Mouse (Mus musculus) layer of hippocampus, adult 2 months (tissue): ENCODE measurements at regions not wholly inside any gene's neighbourhood (a gene's known extent, or its start where the extent isn't known, plus 50 kb on each side); places are given as distances from the start of the nearest gene placed in this dataset.

ENCODE experiments used
- DNase-seq, 2 experiments: peaks; one replicate each; pipeline ENCODE4 v3.0.0; 2022; ENCODE audit warnings: low spot score in 2 of 2
- H3K27ac ChIP-seq: fragments of 200-600 bp; 2 replicates; pipeline ENCODE4 v1.8.1; 2022
- H3K4me3 ChIP-seq: fragments of 200-600 bp; 2 replicates; pipeline ENCODE4 v1.8.1; 2022; ENCODE audit warnings: mild to moderate bottlenecking
- CTCF ChIP-seq: fragments of 200-600 bp; conservative IDR thresholded peaks from 2 replicates; pipeline ENCODE4 v1.8.1; 2022; ENCODE audit warnings: antibody characterized with exemption, mild to moderate bottlenecking, moderate library complexity

DNA sequence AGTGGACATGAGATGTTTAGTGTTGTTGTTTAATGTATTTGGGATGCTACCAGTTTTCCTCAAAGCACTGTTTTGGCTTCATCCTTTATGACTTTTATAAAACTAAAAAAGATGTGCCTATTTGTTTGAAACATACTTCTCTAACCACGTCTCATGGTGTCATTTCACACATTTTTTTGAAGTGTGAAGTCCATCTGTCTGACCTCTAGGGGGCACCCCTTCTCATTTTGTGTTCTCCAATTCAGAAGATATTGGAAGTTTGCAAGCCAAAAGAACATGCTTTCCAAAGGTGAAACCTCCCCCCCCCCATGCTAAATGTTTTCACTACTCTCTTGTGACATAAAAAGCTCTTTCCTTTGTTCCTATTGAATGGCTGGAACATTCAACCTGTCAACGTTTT is 66.2 kb upstream of the Igfbp3 start:
- TF ChIP-seq CTCF: peak; percentile 69
- DNase-seq: no peak
- Histone ChIP-seq H3K4me3 (no peak overlapping the region), H3K27ac (no peak overlapping the region)

- no peak overlapping the region for H3K27ac ChIP-seq
- DNase-seq: no peak
- no peak overlapping the region for H3K4me3 ChIP-seq
- TF ChIP-seq CTCF: no peak
These were observed 58.8 kb upstream of the Igfbp3 start for GRCm38 (mm10) chr11:7272543-7272942.

DNA sequence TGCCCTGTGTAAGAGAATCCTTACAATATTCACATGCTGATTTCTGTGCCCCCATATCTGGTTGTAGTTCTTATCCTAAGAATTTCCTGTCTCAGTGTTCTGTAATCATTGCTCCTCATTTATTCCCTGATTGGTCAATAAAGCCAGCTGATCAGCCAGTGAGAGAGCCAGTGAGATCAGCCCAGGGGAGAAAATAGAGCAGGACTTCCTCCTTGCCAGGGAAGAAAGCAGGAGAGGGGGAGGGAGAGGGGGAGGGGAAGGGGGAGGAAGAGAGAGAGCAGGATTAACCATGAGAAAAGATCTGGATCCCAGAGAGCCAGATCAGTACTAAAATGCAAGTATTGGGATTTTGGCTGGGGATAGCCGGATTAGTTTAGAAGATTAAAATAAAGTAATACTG is 57.2 kb upstream of the Igfbp3 start:
- no peak for TF ChIP-seq CTCF
- no peak for DNase-seq
- Histone ChIP-seq H3K27ac (no peak overlapping the region), H3K4me3 (no peak overlapping the region)

GRCm38 (mm10) chr11:7263971-7264370 is 50.2 kb upstream of the Igfbp3 start:
- TF ChIP-seq CTCF: no peak
- no peak overlapping the region for H3K27ac ChIP-seq
- DNase-seq: no peak
- no peak overlapping the region for H3K4me3 ChIP-seq
